8 mouse cellular contexts compared by ENCODE assay signal in genomic region chr6:4740511-4740910, GRCm38 (mm10). TPM values are rescaled to one million over a fixed set of nuclear protein-coding genes. Genes with fewer than 3 reads are reported as not detected.
DNase-seq lines count a peak whose midpoint lies in the region; ATAC-seq lines count a peak whose summit lies in the region.

No protein-coding gene starts in this region.

- no peak overlapping the region for H3K4me2 ChIP-seq in kidney, embryonic 16.5 days (replicated peaks; ENCODE audit: low read depth, low read length)
- H3K4me2 ChIP-seq in liver, embryonic 11.5 days = no peak overlapping the region

- H3K36me3 ChIP-seq in kidney, embryonic 16.5 days (ENCODE audit: insufficient read depth, low read length) = no peaks in the 10 kb centered on the region
- no peaks in the 10 kb centered on the region for H3K36me3 ChIP-seq in liver, embryonic 11.5 days (ENCODE audit: control insufficient read depth, insufficient read depth, low read length)

- no peaks in the 10 kb centered on the region for H3K27me3 ChIP-seq in kidney, embryonic 16.5 days (ENCODE audit: insufficient read depth, low read length)
- H3K27me3 ChIP-seq in liver, embryonic 11.5 days (replicated peaks; ENCODE audit: control insufficient read depth, insufficient read depth, low read length) = no peaks in the 10 kb centered on the region

- H3K4me1 ChIP-seq in kidney, embryonic 16.5 days (ENCODE audit: insufficient read depth, low read length) = peaks cover 10% of the 10 kb centered on the region
- H3K4me1 ChIP-seq in liver, embryonic 11.5 days (replicated peaks; ENCODE audit: control insufficient read depth, insufficient read depth, low read length) = peaks cover 15% of the 10 kb centered on the region

- no peak overlapping the region for H3K4me3 ChIP-seq in kidney, embryonic 16.5 days (ENCODE audit: low read length)
- no peak overlapping the region for H3K4me3 ChIP-seq in liver, embryonic 11.5 days (ENCODE audit: low read depth, low read length)

- no peaks in the 10 kb centered on the region for H3K9me3 ChIP-seq in kidney, embryonic 16.5 days (ENCODE audit: low read length)
- no peaks in the 10 kb centered on the region for H3K9me3 ChIP-seq in liver, embryonic 11.5 days (ENCODE audit: control insufficient read depth, low read length)

- no peak for ATAC-seq in kidney, embryonic 16.5 days (ENCODE audit: low FRiP score, low TSS enrichment)
- no peak for ATAC-seq in liver, embryonic 11.5 days (replicated peaks; ENCODE audit: low FRiP score)

- H3K27ac ChIP-seq in kidney, embryonic 16.5 days (ENCODE audit: low read length) = no peak overlapping the region
- no peak overlapping the region for H3K27ac ChIP-seq in liver, embryonic 11.5 days (ENCODE audit: low read depth, low read length)

- 42% methylated on average over 6 of the region's 6 CpGs for WGBS in kidney, embryonic 16.5 days
- 49% methylated on average over 6 of the region's 6 CpGs for WGBS in liver, embryonic 11.5 days

- DNase-seq in kidney, postnatal 14 days = peak; percentile 12
- peak; percentile 45 for DNase-seq in cerebellum, adult 9-10 months
- peak; percentile 56 for DNase-seq in gastrocnemius, postnatal 10 days
- peak; percentile 19 to 53 for DNase-seq in layer of hippocampus, adult 18-20 months (ENCODE audit: low spot score in 2 of 2)
- peak; percentile 37 to 56 for DNase-seq in lung, postnatal 4 days
- no peak for DNase-seq in liver, embryonic 11.5 days (ENCODE audit: low spot score)
- no peak for DNase-seq in liver

- no peak overlapping the region for H3K9ac ChIP-seq in kidney, embryonic 16.5 days (replicated peaks; ENCODE audit: low read length)
- no peak overlapping the region for H3K9ac ChIP-seq in liver, embryonic 11.5 days (ENCODE audit: low read depth, low read length)

RNA-seq across cellular contexts. Expression of gene Sgce, which starts 6.5 kb away (rescaled TPM):
- polyA plus RNA-seq in kidney, embryonic 16.5 days (2015; fragmentation: Nextera tagmentation; extraction: Ambion mirVana) = 47.4 and 50.8 TPM in 2 replicates
- total RNA-seq in gastrocnemius, postnatal 10 days (2021) = 10 to 100 TPM; 36.2 to 43.2 TPM
- 10 to 100 TPM; 35.2 to 35.8 TPM for total RNA-seq in layer of hippocampus, adult 18-20 months (2021)
- 24.0 and 24.7 TPM in 2 replicates for polyA plus RNA-seq in liver, embryonic 11.5 days (2014; fragmentation: Nextera tagmentation; extraction: Ambion mirVana)

RNA-seq across cellular contexts. Expression of gene Peg10, which starts 6.6 kb away (rescaled TPM):
- 2.7 and 3.1 TPM in 2 replicates for polyA plus RNA-seq in kidney, embryonic 16.5 days (2015; fragmentation: Nextera tagmentation; extraction: Ambion mirVana)
- total RNA-seq in gastrocnemius, postnatal 10 days (2021) = 10 to 100 TPM; 27.9 to 37.8 TPM
- 10 to 100 TPM; 10.3 to 12.2 TPM for total RNA-seq in layer of hippocampus, adult 18-20 months (2021)
- 18.5 and 19.1 TPM in 2 replicates for polyA plus RNA-seq in liver, embryonic 11.5 days (2014; fragmentation: Nextera tagmentation; extraction: Ambion mirVana)

Comparison
In these comparisons a context has a peak if more than half of its experiments do, and no peak if none do; other contexts are left out.
1. DNase-seq: peak in kidney, postnatal 14 days (single experiment), cerebellum, adult 9-10 months (single experiment), gastrocnemius, postnatal 10 days (single experiment), layer of hippocampus, adult 18-20 months (2 of 2) and lung, postnatal 4 days (2 of 2); none in liver, embryonic 11.5 days (single experiment) and liver (single experiment).